Mouse (Mus musculus) cerebellum, adult 9-11 months (tissue): ENCODE results near the gene Trnau1ap.
A peak's percentile ranks its signal among the peaks of the same experiment; 100 is the strongest.
"Not testable (repeated sequence)": the region's sequence is repeated elsewhere in the genome, so short reads cannot be mapped to it uniquely, and the experiment has no call there.

ENCODE experiments used
- DNase-seq: peaks from one replicate; pipeline ENCODE4 v3.0.0; 2022

Gene Trnau1ap

DNA sequence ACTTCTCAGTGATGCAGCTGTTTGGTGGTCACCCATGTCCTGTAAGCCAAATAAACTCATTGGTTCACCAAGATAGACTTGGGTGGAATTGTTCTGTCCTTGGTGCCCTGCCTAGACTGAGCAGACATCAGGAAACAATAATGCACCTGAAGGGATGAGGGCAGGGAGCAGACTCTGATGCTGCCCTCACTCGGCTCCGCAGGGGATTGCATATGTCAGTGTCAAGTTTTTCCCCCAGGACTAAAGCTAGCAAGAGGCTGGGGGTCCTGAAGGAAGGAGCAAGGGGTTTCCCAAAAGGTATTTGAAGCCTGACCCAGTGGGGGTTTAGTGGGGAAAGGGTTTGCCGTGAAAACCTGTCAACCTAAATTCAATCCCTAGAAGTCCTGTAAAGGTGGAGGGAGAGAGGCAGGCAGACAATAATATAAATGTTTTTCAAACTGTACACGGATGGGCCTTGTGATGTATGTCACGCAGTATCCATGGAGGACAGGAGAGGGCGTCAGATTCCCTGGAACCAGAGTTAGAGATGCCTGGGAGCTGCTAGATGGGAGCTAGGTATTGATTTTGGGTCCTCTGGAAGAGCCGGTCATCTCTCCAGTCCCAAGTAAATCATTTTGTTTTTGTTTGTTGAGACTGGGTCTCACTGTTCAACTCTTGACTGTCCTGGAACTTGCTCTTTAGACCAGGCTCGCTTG is 33.5 kb downstream of the Trnau1ap start:
- DNase-seq: no peak

DNA sequence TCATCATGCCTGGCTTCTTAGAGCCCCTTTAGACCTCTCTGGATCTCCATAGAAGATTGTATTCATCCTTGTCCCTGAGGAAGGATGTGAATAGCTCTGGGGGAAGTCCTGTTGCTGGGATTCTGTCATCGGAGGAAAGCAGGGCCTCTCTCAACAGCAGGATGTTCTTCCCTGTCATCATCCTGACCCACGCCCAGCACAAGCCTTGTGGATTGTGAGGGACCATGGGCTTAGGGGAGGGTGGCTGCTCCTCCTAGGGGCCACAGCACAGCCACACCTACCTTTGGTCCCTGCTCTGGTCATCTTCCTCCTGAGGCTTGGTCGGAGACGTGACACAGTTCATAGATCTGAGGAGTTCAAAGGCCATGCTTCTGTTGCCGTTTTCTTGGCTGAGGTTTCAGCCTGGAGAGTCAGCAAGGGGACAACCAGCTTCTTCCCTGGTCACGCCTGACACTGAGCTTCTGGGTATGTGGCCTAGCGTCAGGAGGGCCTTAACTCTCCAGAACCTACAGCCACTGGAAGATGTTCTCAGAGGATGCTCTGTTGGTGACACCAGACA is 35.6 kb downstream of the Trnau1ap start:
- DNase-seq: no peak

- DNase-seq: no peak
Measured at GRCm38 (mm10) chr4:132292988-132293387, 36.4 kb downstream of the Trnau1ap start.

GRCm38 (mm10) chr4:132291624-132292335 is 37.6 kb downstream of the Trnau1ap start:
- DNase-seq: no peak

DNA sequence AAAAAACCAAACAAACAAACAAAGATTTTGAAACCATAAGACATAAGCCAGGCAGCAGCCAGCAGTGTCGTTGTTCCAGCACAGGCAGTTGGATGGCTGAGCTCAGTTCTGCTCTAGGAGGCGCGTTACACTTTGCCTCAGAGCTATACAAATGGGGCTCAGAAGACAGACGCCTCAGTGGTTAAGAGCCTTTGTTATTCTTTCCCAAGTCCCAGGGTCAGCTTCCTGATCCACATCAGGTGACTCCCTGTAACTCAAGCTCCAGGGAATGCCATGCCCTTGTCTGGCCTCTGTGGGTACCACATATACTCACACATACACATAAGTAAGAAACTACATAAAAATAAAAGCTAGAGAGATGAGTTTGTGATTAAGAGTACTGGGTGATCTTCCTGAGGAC is 38.3 kb downstream of the Trnau1ap start:
- no peak for DNase-seq

DNA sequence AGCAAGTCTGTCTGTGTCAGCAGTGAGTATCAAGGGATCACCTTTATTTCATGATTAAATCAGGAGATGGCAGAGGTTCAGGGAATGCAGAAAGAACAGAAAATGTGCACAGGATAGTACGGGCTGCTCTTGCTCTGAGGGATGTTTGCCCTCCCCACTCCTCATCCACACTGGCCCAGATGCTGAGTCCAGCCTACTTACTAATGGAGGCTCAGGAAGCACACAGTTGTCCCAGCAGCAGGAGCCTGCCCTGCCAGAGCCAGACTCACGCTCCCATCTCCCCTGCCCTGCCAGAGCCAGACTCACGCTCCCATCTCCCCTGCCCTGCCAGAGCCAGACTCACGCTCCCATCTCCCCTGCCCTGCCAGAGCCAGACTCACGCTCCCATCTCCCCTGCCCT is 40.5 kb downstream of the Trnau1ap start:
- DNase-seq: not testable (repeated sequence)

GRCm38 (mm10) chr4:132275949-132276348 is 53.4 kb downstream of the Trnau1ap start:
- no peak for DNase-seq

DNA sequence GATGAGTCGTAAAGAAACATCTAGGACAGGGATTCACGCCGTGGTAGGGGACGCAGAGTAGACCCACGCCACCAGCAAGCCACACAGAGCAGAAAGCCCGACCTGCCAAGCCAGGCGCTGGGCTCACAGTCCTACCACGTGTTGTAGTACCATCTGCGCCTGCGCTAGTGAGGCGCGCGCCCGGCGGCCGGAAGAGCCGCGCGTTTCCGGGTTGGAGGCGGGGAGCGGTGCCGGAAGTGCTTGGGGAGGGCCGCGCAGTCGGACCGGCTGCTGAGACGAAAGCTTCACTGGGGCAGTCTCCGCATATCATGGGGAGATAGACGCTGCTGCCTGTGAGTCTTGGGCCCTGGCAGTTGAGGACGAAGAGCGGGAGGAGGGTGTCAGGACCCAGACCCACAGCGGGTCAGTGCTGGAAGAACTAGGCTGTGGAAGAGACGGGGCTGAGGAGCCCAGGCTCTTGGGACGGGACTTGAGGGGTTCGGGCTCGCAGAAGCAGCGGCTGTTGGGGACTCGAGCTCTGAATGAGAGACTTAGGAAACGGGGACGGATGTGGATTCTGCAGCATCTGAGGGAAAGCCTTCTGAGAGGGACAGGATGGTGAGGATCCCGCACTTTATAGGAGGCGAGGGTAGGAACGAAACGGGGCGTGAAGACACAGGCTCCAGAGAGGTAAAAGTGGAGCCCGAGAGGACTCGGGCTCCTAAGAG is 55.0 kb downstream of the Trnau1ap start, which contains the start of gene Taf12:
Gene Taf12, plus strand, starts transcription at position 220 of the 707 bp plus-strand sequence.
- DNase-seq: peak; percentile 94

DNA sequence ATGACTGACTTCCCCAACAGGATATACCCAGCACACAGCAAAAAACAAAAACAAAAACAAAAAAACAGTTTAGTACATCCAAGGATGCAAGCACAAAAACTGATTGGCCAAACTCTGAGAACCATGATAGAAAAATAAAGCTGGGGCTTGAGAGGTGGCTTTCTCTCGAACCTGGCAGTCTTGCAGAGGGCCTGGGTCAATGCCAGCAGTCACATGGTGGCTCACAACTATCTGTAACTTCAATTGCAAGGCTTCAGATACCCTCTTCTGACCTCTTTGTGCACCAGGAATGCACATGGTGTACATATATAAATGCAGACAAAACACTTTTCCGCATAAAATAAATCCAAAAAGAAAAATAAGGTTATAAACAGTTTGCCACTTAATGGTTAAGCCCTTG is 56.2 kb downstream of the Trnau1ap start:
- peak; percentile 36 for DNase-seq

DNA sequence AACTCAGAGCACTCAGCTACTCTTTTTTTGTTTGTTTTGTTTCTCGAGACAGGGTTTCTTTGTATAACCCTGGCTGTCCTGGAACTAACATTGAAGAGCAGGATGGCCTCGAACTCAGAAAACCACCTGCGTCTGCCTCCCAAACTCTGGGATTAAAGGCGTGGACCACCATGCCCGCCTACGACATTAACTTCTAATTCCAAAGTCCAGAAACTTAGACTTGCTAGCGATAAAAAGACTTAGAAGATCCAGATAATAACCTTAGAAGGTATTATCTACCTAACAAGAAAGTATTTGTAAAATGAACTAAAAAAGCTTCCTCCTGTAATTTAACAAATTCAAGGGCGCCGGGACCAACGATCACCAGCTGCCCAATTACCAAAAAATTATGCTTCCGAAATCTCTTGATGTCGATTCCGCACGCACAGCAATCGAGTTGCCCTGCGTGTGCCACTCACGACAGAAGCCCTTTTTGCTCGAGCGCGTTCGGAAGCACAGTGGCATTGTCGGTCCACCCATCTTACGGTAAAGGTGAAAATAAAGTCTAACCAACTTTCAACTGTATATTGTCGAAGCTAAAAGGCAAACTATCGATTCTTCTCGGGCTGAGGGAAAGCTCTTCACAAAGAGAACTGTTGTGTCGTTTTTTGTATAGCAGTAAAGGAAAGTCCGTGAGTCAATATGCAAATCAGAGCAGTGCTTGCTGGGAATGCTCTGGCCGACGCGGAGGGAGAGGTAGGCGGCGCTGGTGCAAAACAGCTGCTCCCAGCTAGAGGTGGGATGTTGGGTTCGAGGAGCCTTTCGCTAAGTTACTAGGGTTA is 59.4 kb downstream of the Trnau1ap start:
- DNase-seq: peak; percentile 87

DNA sequence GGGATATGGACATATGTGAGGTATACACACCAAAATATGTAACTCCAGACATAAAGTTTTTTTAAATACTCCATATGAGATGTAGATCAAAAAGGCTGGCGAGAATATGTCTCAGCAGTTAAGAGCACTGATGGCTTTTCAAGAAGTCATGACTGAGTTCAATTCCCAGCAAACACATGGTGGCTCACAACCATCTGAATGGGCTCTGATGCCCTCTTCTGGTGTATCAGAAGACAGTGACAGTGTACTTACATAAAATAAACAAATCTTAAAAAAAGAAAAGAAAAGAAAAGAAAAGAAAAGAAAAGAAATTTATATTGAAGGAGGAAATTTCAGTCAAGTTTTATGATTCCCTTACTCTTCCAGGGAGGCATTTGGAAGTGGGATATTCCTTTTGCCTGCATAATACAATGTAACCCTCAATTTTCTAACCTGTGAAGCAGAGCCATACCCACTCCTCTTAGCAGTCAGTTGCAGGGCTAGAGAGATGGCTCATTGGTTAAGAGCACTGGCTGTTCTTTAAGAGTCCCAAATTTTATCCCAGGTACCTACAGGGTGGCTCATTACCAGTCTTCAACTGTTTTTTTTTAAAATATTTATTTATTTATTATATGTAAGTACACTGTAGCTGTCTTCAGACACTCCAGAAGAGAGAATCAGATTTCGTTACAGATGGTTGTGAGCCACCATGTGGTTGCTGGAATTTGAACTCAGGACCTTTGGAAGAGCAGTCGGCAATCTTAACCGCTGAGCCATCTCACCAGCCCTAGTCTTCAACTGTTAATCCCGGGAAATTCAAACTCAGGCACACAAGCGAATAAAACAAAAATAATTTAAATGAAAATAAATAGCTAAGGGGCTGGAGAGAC is 60.2 kb downstream of the Trnau1ap start:
- no peak for DNase-seq

GRCm38 (mm10) chr4:132266835-132267349 is 62.4 kb downstream of the Trnau1ap start:
- no peak for DNase-seq

- DNase-seq: no peak
Measured at GRCm38 (mm10) chr4:132263313-132263712, 66.0 kb downstream of the Trnau1ap start.

DNA sequence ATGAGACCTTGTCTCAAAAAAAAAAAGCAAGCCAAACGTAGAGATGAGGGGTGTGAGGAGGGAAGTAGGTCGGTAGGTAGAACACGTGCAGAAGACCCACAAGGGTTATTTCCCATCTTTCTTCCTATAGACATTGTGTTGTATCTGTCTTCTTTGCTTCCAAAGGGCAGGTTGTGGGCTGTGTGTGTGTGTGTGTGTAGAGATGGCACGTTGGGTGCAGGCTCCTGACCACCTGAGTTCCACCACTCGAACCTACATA is 67.1 kb downstream of the Trnau1ap start:
- no peak for DNase-seq
